Mouse (Mus musculus) hindbrain, embryonic 14.5 days (tissue): ENCODE data around the gene Zfp706. TPM values are rescaled to one million over a fixed set of nuclear protein-coding genes. Genes with fewer than 3 reads are reported as not detected.
A peak's percentile ranks its signal among the peaks of the same experiment; 100 is the strongest.

Experiments used
- ATAC-seq: fragments of 200-750 bp; cut with Nextera tagmentation; 2 replicates; pipeline ENCODE4 v1.8.0; 2017; ENCODE audit warnings: moderate number of reproducible peaks, mild to moderate bottlenecking, moderate TSS enrichment, moderate library complexity; ENCODE audit not compliant: low FRiP score
- DNase-seq: peaks from one replicate; pipeline ENCODE4 v3.0.0-alpha.2; 2015; ENCODE audit warnings: low spot score
- H3K27ac ChIP-seq: fragments of 300-500 bp; sonication (generic); 2 replicates; pipeline ENCODE4 v1.5.1; 2014; ENCODE audit warnings: mild to moderate bottlenecking, moderate library complexity
- H3K27me3 ChIP-seq: fragments of 300-500 bp; sonication (generic); 2 replicates; pipeline ENCODE4 v1.6.1; 2014; ENCODE audit warnings: mild to moderate bottlenecking, low read length, mixed read lengths; ENCODE audit not compliant: control insufficient read depth, insufficient read depth
- H3K36me3 ChIP-seq: fragments of 300-500 bp; sonication (generic); replicated peaks from 2 replicates; pipeline ENCODE4 v1.6.1; 2014; ENCODE audit not compliant: control insufficient read depth, insufficient read depth
- H3K4me1 ChIP-seq: fragments of 300-500 bp; sonication (generic); replicated peaks from 2 replicates; pipeline ENCODE4 v1.6.1; 2014; ENCODE audit warnings: antibody characterized with exemption, low read length, mixed read lengths; ENCODE audit not compliant: control insufficient read depth, insufficient read depth
- H3K4me2 ChIP-seq: fragments of 300-500 bp; sonication (generic); replicated peaks from 2 replicates; pipeline ENCODE4 v1.6.1; 2014; ENCODE audit warnings: mild to moderate bottlenecking, moderate library complexity
- H3K4me3 ChIP-seq: fragments of 300-500 bp; sonication (generic); replicated peaks from 2 replicates; pipeline ENCODE4 v1.5.1; 2014; ENCODE audit warnings: mild to moderate bottlenecking, low read length
- H3K9ac ChIP-seq: fragments of 300-500 bp; sonication (generic); 2 replicates; pipeline ENCODE4 v1.6.1; 2014
- H3K9me3 ChIP-seq: fragments of 300-500 bp; sonication (generic); 2 replicates; pipeline ENCODE4 v1.6.1; 2016; ENCODE audit warnings: low read length; ENCODE audit not compliant: control insufficient read depth
- WGBS: fragments of 180-500 bp; shearing (Covaris S2); extraction: QIAGEN DNeasy Blood & Tissue Kit; methylation state at CpG from one replicate; pipeline ENCODE4 v1.1.7; 2014; 5-methylcytosine and 5-hydroxymethylcytosine counted together
- polyA plus RNA-seq: library from polyadenylated mRNA; unstranded; fragments of >200 nt; fragmentation: Nextera tagmentation; extraction: Ambion mirVana; gene quantifications from 2 replicates; pipeline ENCODE4 v1.2.1, GENCODE M21; 2014

Gene Zfp706
- polyA plus RNA-seq, 1 experiment from 2014 or later: 424 TPM

DNA sequence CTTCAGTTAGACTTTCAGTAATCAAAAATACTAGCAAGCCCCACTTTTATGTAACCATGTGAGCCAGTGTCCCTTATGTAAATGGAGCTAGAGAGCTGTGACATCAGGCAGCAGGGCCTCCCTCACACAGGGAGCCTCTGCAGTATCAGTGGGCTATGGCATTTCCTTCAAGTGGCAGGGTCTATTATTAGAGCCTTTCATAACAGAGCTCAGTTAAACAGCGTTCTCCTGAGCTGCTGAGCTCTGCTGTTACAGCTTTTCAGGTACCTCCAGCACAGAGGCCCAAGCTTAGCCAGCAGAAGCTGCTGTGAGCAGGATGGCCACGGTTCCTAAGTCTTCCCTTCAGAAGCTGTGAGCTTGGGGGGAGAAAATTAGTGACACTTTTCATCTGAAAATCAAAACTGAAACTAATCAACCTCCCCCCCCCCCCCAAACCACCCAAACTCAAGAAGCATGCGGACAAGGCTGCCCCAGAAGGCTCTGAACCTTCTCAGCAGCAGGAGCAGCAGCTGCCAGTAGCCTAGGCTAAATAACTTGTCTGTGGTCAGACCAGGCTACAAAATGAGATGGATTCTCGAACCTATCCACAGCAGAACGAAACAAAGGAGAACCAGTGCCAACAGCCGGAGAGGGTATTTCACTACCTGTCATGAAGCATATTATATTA lies 20.2 kb downstream of the Zfp706 start:
- no peak for DNase-seq
- no peak for ATAC-seq

DNA sequence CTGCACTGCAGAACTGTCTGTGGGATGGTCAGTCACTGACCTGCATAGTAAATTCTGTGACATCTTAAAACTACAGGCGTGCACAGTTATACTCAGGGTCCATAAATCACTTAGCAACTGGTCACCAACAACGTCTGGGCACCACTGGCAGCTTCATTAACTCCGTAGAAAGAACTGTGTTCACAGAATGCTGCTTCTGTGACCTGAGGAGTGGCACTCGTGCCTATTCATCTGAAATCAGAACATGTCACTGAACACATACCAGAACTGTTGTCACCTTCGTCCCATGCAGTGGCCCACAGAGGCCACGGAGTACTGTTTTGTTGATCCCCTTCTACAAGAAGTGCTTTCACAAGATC lies 22.0 kb downstream of the Zfp706 start:
- H3K27me3 ChIP-seq: no peaks in the 10 kb centered on the region
- H3K9me3 ChIP-seq: no peaks in the 10 kb centered on the region
- 64% methylated on average over 6 of the region's 6 CpGs for whole genome bisulfite sequencing
- no peak overlapping the region for H3K4me3 ChIP-seq
- no peak overlapping the region for H3K27ac ChIP-seq
- ATAC-seq: no peak
- H3K9ac ChIP-seq: no peak overlapping the region
- no peak for DNase-seq
- H3K36me3 ChIP-seq: no peaks in the 10 kb centered on the region
- H3K4me2 ChIP-seq: no peak overlapping the region
- H3K4me1 ChIP-seq: peaks cover 7% of the 10 kb centered on the region; the same call in 1 of the 2 replicates

More for the DNA sequence above, 20.2 kb downstream of the Zfp706 start:
- H3K9me3 ChIP-seq: no peaks in the 10 kb centered on the region
- H3K4me1 ChIP-seq: peaks cover 7% of the 10 kb centered on the region; the same call in 1 of the 2 replicates
- peak overlapping the region; percentile 29; the same call in 1 of the 2 replicates for H3K27ac ChIP-seq
- 62% methylated on average over 6 of the region's 6 CpGs for WGBS
- no peaks in the 10 kb centered on the region for H3K27me3 ChIP-seq
- no peak overlapping the region for H3K4me3 ChIP-seq
- H3K4me2 ChIP-seq: no peak overlapping the region
- peak overlapping the region; percentile 28; the same call in 1 of the 2 replicates for H3K9ac ChIP-seq
- H3K36me3 ChIP-seq: no peaks in the 10 kb centered on the region

DNA sequence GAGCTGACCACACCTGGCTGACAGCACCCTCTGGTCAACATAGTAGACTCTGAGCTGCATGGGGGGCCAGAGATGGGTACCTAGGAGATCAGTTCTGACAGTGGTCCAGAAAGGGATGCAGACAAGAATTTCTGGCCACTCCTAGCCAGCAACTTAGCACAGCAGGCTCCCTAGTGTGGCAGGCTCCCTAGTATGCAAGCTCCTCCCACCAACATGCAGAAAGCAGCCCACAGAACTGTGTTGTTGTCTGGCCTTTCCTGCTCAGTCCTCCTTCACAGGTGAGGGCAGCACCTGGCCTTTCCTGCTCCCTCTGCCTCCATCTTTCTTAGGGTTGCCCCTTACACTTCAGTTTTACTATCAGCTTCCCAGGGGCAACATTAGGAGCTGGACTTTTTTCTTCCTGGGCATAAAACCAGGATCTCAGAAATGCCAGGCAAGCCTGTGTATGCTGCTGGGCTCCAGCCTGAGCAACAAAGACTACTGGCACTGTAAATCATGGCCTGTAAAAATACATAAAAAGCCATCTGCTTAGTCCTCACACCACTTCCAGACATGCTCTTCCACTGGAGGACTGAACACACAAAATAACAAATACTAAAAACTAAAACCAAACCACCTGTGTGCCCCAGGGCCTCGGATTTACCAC lies 22.5 kb downstream of the Zfp706 start:
- Histone ChIP-seq H3K9me3 (no peaks in the 10 kb centered on the region), H3K9ac (no peak overlapping the region), H3K4me3 (no peak overlapping the region), H3K27me3 (no peaks in the 10 kb centered on the region), H3K36me3 (no peaks in the 10 kb centered on the region), H3K4me2 (no peak overlapping the region), H3K4me1 (peaks cover 11% of the 10 kb centered on the region), H3K27ac (no peak overlapping the region)
- ATAC-seq: no peak
- no peak for DNase-seq
- WGBS: 73% methylated on average over 1 of the region's 1 CpGs

DNA sequence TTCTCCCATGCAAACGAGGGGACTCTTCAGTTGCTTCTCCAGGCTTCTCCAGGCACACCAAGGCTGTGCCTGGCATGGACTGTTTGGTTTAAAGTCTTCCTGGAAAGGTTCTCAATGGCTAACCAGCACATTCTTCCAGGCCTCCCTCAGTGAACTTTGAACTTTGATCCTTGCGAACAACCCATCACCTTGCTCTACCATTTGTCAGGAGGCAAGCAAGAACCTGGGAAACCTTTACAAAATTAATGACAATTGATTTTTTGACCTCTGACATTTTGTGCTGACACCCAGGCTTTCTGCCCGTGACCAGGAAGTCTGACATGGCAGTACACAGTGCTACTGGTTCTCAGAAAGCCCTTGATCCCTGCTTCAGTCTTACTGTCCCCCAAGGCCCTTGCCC lies 24.1 kb downstream of the Zfp706 start:
- ATAC-seq (no peak), DNase-seq (no peak)
- Histone ChIP-seq H3K4me1 (peaks cover 23% of the 10 kb centered on the region), H3K27ac (no peak overlapping the region), H3K36me3 (no peaks in the 10 kb centered on the region), H3K4me2 (no peak overlapping the region), H3K4me3 (no peak overlapping the region), H3K9ac (no peak overlapping the region), H3K9me3 (no peaks in the 10 kb centered on the region), H3K27me3 (no peaks in the 10 kb centered on the region)
- 56% methylated on average over 3 of the region's 3 CpGs for WGBS

DNA sequence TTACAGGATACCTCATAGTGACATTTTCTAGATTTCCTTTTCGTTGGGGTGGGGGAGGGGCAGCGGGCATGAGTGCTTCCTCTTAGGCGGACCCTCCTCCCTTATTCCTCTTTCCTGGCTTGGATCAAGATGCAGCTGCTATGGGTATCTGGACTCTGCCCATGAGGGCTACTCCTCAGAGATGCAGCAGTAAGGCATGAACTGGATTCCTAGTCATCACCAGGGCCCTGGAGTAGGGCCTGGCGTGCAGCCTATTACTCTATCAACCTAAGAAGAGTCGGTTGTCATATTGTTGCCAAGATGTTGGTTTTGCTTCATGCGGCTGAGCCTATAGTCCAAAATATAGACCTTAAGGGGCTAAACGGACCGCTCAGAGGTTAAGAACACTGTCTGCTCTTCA lies 27.3 kb downstream of the Zfp706 start:
- 46% methylated on average over 8 of the region's 8 CpGs for WGBS
- no peak for DNase-seq
- no peaks in the 10 kb centered on the region for H3K36me3 ChIP-seq
- peak overlapping the region; percentile 32 for H3K4me3 ChIP-seq
- peak overlapping the region; percentile 56 for H3K4me2 ChIP-seq
- peaks cover 15% of the 10 kb centered on the region for H3K4me1 ChIP-seq
- H3K27me3 ChIP-seq: no peaks in the 10 kb centered on the region
- H3K9ac ChIP-seq: peak overlapping the region; percentile 57
- H3K27ac ChIP-seq: peak overlapping the region; percentile 81
- ATAC-seq: peak; percentile 53; the same call in 1 of the 2 replicates
- no peaks in the 10 kb centered on the region for H3K9me3 ChIP-seq

DNA sequence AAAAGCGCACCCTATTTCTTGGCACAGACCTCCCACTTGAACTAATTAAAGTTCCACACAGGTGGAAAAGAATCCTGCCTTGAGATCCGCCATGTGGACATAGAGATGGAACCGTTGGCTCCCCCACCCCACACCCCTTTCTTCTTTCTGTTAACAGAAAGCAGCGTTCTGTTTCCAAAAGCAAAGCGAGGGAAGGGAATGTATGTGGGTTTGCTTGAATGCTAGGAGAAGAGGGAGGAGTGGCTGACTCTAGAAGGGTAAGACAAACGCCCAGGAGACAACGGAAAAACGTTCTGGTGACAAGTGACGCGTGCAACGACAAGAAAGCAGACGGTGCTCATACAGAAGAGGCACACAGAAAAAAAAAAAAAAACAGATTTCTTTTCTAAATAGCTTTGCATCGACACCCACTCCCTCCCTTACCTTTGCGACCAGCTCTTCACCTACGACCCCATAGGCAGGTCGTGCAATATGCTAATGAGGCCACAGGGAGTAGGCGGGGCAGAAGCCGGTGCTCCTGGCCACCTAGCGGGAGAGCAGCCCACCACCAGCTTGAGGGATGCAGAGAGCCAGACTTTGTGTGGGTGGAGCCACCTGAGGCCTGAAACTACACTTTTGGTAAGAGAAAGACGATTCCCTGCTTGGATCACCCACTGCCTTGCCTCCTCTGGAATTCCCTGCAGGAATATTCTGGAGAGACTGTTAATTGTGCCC lies 27.9 kb downstream of the Zfp706 start:
- H3K9ac ChIP-seq: peak overlapping the region; percentile 57
- peak overlapping the region; percentile 32 for H3K4me3 ChIP-seq
- peak overlapping the region; percentile 56 for H3K4me2 ChIP-seq
- H3K27me3 ChIP-seq: no peaks in the 10 kb centered on the region
- WGBS: 5% methylated on average over 20 of the region's 20 CpGs
- DNase-seq: peak; percentile 69
- peak; percentile 89 for ATAC-seq
- H3K9me3 ChIP-seq: no peaks in the 10 kb centered on the region
- H3K4me1 ChIP-seq: peaks cover 15% of the 10 kb centered on the region
- H3K27ac ChIP-seq: peak overlapping the region; percentile 81
- no peaks in the 10 kb centered on the region for H3K36me3 ChIP-seq

DNA sequence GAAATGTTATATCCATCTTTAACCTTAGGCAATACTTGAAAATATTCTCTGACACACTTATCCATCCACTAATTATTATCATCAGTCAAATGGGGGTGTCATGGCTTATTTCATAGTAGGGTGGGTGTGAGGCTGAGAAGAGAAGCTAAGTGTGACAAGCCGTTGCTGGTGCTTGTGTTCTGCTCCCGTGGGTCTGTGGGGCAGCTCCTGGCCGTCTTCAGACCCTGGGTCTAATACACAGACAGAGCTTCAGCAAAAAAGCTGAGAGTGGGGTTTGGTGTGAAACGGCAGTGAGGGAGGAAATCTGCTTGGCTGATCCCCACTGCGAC lies 28.4 kb downstream of the Zfp706 start:
- Histone ChIP-seq H3K36me3 (no peaks in the 10 kb centered on the region), H3K27me3 (no peaks in the 10 kb centered on the region), H3K4me2 (peak overlapping the region; percentile 56), H3K9me3 (no peaks in the 10 kb centered on the region), H3K4me3 (peak overlapping the region; percentile 32), H3K9ac (peak overlapping the region; percentile 57), H3K4me1 (peaks cover 15% of the 10 kb centered on the region), H3K27ac (peak overlapping the region; percentile 81)
- ATAC-seq (peak; percentile 21; the same call in 1 of the 2 replicates), DNase-seq (no peak)
- WGBS: 25% methylated on average over 5 of the region's 5 CpGs

DNA sequence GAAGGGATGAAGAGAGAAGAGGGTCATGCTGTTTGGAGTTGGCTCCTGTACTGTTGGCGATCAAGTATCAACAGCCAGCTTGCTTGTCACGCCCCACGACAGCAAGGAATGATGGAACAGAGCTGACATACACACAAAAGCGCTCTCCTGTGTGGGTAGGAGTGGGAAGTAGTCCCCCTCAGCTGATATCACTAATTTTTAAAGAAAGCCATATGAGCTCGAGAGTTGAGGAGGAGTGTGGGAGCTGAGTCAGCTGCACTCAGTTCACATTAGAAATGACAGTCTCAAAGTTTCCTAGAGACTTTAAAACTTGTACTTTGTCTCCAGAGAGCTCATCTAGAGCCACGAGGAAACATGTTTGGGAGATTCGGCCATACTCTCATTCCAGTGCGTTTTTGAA lies 29.8 kb downstream of the Zfp706 start:
- Histone ChIP-seq H3K4me1 (peaks cover 15% of the 10 kb centered on the region), H3K4me2 (no peak overlapping the region), H3K4me3 (no peak overlapping the region), H3K27ac (no peak overlapping the region), H3K36me3 (no peaks in the 10 kb centered on the region), H3K27me3 (no peaks in the 10 kb centered on the region), H3K9ac (no peak overlapping the region), H3K9me3 (no peaks in the 10 kb centered on the region)
- no peak for DNase-seq
- no peak for ATAC-seq
- 86% methylated on average over 8 of the region's 8 CpGs for WGBS

DNA sequence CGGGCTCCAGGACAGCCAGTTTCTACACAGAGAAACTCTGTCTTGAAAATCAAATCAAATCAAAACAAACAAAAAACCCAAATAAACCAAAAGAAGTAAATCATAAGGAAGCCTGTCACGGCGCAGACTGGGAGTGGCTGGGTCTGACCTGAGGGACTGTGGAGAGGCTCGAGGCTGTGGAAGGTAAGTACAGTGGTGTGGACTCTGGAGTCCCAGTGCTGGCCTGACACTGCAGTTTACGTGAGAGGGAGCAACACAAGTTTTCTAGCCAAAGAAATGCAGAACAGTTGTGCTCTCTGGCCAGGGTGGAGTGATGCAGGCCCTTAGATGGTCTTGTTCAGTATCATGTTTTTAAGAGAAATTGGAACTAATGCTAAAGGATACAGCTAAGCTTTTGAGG lies 31.9 kb downstream of the Zfp706 start:
- H3K27me3 ChIP-seq: no peaks in the 10 kb centered on the region
- WGBS: 86% methylated on average over 5 of the region's 5 CpGs

More for the DNA sequence above, 31.9 kb downstream of the Zfp706 start:
- H3K4me2 ChIP-seq: no peak overlapping the region
- no peak overlapping the region for H3K4me3 ChIP-seq
- H3K4me1 ChIP-seq: peaks cover 15% of the 10 kb centered on the region
- H3K9me3 ChIP-seq: no peaks in the 10 kb centered on the region
- no peak overlapping the region for H3K9ac ChIP-seq
- DNase-seq (no peak), ATAC-seq (no peak)
- no peaks in the 10 kb centered on the region for H3K36me3 ChIP-seq
- H3K27ac ChIP-seq: no peak overlapping the region
